Mouse (Mus musculus) ovary, postnatal 14 days (tissue): ENCODE measurements around the gene Prkar1a.
A peak's percentile ranks its signal among the peaks of the same experiment; 100 is the strongest.

ENCODE experiments used
- DNase-seq: peaks from one replicate; pipeline ENCODE4 v3.0.0; 2022; ENCODE audit warnings: low spot score

Prkar1a gene

DNA sequence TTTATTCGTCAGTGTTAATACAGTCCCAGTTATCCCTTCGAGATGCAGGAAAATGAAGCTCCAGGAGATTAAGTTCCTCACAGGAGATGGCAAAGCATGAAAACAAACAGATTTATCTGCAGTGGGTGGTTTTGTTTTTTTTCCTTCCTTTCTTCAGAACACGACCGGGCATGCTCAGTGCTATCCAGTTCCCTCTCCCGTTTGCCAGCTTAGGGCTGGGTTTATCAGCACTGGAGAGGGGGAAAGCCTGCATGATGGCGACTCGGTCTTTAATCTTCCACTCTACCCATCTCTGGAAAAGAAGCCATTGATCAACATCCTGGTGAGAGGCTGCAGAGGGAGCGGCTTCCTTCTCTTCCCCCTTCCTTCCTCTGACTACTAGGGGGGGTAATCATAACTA lies at the start of gene Prkar1a:
Gene Prkar1a, plus strand, starts transcription at position 200 of the 400 bp plus-strand sequence.
- no peak for DNase-seq

- no peak for DNase-seq
Measured at GRCm38 (mm10) chr11:109607600-109607999, 41.6 kb upstream of the Prkar1a start.

DNA sequence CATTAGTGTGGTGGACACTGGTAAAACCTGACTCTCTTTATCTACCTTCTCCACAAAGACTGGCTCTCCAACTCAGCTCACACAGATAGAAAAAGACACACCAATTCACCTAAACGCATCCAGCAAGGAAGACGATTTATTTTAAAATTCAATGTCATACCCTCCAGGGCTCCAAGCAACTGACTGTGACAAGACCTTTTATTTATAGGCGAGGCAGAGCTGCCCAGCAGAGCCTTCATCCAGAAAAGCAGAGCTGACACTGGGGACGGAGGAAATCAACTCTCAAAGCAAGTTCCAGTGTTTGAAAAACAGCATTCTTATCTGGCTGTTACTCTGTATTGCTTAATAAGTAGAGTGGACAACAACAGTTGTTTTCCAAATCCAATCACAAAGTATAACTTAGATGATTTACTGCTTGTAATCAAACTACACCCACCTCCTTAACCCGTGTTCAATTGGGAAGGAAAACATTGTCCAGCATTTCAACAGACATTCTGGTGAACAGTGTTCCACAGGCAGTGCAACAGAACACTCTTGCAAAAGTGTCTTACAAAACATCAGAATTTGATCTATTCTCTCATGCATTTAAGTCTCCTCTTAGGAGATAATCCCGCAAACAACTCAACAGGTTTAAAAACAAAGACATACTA lies 40.1 kb upstream of the Prkar1a start:
- no peak for DNase-seq

- no peak for DNase-seq
Measured at GRCm38 (mm10) chr11:109610046-109610794, 39.0 kb upstream of the Prkar1a start.

DNA sequence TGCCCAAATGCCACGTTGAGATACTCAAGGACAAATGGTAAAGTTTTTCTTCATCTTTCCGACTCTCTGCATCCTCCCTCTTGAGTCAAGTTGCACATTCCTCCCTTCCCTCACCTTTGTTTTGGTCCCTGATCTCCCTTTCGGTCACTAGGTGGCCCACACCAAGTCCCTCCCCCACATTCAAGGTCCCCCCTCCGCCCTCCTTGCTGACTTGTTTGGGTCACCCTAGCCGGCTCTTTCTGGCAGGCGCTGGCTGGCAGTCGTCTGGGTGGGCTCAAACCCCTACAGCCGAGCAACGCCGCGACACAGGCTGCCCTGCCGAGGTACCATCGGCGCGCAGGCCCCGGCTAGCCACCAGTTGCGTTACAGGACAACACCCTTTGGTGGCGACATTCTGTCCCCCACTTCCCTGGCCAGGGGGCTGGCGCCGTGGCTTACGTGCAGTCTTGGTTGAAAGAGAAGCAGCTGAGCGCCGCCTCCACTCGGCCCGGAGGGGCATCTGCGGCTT lies 38.4 kb upstream of the Prkar1a start:
- no peak for DNase-seq

DNA sequence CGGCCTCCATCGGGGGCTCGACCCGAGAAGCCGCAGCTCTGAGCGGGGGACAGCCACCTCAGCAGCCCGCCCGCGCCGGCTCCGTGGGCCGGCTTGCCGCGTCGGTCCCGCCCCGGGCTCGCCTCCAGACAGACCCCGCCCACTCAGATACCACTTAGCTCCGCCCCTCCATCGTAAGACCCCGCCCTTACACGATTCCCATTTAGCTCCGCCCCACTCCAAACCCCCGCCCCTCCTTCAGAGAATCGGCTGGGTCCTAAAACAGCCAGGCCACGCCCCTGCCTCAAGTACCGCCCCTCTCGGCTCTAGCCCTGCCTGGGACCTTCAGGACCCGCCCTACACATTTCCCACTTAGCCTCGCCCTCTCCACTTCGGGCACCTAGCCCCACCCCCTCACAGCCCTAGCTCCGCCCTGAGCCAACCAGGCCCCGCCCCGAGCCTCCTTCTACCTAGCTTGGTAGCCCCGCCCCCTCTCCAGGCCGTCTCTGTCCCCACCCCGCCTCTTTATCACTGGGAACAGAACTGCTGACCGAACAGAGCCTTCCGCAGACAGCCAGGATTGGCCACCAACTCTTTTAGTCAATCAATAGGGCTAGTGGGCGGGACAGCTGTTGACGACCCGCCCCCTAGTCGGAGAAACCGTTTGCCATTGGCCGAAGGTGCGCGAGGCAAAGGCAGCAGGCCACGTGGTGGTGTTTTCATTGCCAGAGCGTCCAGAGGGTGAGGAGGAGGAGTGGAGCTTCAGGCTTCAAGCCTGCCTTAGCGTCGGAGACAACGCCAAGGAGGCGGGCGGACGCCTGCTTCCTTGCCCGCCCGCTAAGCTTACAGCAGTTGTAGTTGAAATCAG lies 37.7 kb upstream of the Prkar1a start, which contains the start of gene Wipi1:
Gene Wipi1, minus strand, starts transcription at position 665 of the 847 bp plus-strand sequence.
- DNase-seq, result peak; percentile 98

GRCm38 (mm10) chr11:109612871-109613529 lies 36.2 kb upstream of the Prkar1a start:
- DNase-seq, result no peak

DNA sequence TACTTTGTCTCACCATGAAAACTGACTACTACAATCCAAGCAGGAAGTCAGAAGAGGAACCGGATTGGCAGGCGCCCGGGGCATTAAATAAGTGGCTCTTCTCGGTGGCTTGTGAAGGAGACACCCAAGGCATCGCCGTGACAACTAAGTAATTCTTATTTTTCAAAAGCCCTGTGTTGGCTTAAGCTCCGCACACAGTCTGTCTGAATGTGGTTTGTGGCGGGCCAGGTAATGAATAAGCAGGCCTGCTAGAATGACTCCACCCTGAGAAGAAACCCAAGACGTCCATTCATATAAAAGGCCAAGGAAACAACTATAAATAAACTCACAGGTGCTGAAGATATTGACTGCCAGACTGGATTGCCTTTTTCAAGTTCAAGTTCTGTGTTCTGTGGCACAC lies 33.9 kb upstream of the Prkar1a start:
- DNase-seq, result no peak

DNA sequence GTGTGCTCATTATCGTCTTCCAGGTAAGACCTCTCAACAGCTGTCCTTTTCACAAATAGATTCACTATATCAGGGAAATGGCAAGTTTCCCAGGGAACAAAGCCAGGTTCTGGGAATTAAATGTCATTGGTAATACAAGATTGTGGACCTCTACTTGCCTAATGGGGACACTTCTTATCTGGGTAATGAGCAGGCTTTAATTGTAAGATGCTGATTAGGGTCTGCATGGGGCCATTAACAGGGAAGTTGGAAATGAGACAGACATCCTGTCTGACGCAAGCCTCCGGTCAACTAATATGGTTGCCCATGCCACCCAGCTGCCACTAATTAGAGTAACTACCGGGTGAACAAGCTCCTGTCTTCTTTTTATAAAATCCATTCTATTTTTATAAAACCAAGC lies 32.9 kb upstream of the Prkar1a start:
- no peak for DNase-seq

DNA sequence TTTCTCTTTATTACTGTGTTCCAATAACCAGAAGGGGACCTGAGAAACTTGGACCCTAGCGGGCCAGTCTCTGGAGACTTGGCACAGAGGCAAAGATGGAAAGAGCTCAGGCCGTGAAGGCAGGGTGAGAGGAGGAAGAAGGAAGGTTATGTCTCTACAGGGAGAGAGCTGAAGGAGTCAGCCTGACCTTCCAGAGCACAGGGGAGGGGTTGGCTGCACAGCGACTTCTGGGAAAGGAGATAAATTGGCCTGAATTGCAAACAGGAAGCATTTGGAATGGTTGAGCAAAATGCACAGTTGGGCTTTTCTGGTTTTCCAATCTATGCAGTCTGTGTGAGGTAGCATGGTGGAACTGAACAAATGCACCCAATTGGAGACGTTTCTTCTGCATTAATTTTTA lies 32.4 kb upstream of the Prkar1a start:
- no peak for DNase-seq

GRCm38 (mm10) chr11:109619055-109619454 lies 30.1 kb upstream of the Prkar1a start:
- DNase-seq, result peak; percentile 45

- no peak for DNase-seq
Measured at GRCm38 (mm10) chr11:109620356-109620755, 28.8 kb upstream of the Prkar1a start.

GRCm38 (mm10) chr11:109621183-109621582 lies 28.0 kb upstream of the Prkar1a start:
- peak; percentile 44 for DNase-seq

DNA sequence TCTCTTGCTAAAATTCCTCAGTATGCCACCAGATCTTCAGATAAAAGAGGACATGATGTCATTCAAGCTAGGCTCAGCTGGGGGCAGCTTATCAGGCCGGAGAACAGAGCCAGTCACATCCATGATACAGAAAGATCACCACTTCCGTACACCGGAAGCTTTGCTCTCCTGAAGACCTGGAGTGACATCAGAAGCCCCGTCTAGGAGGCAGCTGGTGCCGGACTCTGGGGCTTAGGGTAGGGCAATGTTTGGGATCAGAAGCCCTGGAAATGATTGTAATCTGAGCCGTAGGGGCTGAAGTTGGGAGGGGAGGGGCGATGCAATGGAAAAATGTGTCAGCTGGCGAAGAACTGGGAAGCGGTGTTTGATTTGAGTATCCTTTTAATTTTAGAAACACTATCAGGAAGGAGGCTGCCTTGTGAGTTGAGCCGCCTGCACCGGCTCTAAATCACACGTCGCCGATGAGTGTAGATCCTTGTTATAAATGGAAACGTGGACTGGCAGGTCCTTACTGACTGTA lies 26.6 kb upstream of the Prkar1a start:
- DNase-seq, result no peak

DNA sequence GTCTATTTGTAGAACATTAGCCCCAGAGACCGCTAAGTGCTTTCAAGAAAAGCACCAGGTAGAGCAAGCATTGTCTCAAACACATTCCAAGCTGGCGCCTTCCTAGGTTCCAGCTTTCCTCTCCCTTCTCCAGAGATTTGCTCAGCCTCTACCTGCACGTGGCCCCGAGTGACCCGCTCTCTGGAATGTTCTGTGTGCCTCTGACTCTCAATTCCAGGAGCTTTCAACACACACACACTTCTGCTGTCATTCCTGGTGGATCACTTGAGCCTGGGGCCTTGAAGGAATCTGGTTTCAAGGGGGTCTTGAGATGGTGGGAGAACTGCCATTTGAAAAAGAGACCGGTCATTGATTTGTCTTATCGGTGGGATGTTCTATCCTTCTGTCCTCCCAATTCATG lies 26.0 kb upstream of the Prkar1a start:
- DNase-seq, result no peak

DNA sequence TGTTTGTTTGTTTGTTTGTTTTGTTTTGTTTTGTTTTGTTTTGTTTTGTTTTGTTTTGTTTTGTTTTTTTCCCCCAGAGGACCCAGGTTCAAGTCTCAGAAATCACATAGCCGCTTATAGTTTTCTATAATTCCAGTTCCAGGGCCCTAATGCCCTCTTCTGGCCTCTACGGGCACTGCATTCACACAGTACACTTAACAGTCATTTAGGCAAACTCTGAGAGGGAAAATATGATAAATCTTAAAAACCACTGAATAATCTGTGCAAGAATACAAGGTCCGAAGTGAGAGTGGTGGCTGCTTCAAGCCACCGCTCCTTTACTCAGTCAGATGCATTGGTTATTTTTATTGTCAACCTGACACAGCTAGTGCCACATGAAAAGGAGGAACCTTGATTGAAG lies 21.6 kb upstream of the Prkar1a start:
- DNase-seq, result no peak

DNA sequence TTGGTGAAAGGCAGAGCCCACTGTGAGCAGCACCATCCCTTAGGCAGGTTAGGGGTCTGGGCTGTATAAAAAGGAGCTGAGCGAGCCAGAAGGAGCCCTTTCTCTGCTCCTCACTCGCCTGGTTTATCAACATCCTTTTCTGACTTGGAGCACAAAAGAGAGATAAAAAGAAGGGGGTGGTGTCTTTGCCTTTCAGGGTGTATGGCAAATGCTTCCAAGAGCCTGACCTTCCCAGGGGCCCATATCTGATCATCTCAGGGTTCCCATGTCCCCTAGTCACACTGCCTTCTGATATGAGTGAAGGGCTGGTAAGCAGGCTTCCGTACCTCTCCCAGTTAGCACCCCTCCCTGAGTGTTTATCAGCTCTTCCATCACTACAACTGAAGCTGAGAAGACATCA lies 21.1 kb upstream of the Prkar1a start:
- no peak for DNase-seq

DNA sequence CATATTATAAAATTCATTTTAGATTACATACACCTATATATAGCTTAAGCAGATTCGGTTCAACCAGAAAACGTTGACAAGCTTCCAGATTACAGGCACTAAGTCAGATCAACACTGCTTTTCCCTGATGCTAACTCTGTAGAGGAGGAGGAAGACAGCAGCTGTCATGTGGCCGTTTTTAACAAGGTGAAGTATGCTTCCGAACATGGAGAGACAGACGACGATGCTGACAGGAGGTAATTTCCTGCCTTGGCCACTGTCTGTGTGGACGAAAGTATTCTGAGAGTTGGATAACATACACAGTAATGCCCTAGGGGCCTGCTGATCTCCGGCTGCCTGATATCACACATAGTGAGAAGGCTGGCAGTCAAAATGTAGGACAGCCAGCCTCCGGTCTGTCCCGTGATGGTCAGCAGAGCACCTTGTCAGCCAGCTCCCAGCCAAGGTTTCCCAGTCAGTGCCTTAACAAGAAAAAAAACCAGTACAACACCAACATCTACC lies 20.1 kb upstream of the Prkar1a start:
- no peak for DNase-seq

DNA sequence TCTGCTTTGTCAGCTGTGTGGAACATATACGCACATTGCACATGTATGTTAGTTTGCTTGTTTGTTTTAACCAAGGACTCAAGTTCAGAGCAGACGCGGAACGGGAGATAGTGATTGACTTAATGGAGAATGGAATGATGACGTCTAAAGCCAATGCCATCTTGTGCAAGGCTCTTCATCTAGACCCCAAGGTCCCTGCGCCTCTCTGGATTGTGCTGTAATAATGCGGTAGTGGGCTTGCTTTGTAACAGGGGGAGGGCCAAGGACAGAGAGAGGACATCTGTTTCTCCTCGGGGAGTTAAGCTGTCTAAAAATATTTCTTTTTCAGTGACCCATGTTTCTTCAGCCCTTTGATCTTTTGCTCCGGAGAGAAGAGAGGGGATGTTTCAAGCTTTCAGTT lies 14.3 kb upstream of the Prkar1a start:
- DNase-seq, result no peak

DNA sequence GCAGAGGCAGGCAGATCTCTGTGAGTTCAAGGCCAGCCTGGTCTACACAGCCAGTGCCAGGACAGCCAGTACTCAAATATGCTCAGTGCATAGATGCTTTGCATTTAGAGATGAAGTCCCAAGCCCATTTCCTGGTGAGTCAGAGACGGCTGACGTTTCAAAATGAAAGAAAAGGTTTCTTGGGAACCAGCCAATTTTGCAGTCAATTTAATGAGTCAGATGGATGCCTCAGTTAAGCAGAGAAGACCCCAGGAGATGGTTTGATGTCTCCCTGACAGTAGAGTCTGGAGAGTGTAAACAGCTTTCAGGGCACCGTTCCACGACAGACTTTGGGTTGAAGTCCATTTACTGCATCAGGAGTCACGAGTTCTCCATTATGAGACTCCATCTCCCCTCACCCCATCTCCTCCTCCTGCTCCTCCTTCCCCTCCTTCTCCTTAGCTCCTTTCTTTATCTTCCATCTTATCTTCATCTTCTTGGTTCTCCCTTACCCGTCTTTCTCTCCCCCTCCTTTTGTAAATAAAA lies 13.3 kb upstream of the Prkar1a start:
- no peak for DNase-seq

DNA sequence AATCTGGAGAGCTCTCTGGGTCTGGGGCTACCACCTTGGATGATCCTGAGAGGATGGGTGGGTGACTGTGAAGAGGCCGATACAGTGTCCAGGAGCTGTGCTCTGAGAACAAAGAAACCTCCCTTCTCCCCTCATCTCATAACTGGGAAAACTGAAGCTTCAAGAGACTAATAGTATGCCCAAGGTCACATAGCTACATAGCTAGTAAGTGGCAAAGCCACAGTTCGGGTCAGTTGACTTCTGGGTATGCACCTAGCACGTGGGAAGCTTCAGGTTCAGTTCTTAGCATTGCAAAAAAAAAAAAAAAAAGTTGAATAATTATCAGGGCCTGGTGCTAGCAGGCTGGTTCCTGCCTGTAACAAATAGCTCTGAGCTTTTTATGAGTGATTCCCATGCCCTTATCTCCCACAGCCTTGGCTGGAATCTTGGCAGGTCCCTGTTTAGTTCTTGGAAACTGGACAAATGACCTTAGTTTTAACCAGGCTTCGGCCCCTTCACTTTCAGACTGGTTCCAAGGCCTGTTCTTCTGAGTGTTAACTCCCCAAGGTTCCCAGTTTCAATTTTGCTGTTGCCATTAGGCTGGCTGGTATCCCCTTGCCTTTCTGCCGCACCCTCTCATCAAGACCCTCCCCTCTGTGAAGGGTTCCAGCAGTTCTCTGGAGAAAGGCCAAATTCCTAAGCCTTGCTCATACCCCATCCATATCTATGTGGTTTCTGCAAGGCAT lies 7.5 kb upstream of the Prkar1a start:
- DNase-seq, result peak; percentile 21
